Mouse (Mus musculus) liver, postnatal 0 days (tissue): ENCODE measurements around the gene Tbc1d24. TPM values are rescaled to one million over a fixed set of nuclear protein-coding genes. Genes with fewer than 3 reads are reported as not detected.
"Not testable (repeated sequence)": the region's sequence is repeated elsewhere in the genome, so short reads cannot be mapped to it uniquely, and the experiment has no call there.

Source experiments
- ATAC-seq: fragments of 200-750 bp; cut with Nextera tagmentation; 2 replicates; pipeline ENCODE4 v1.8.0; 2017; ENCODE audit warnings: mild to moderate bottlenecking, moderate library complexity
- DNase-seq: peaks from one replicate; pipeline ENCODE4 v3.0.0-alpha.2; 2016
- H3K27ac ChIP-seq: fragments of 300-500 bp; sonication (generic); 2 replicates; pipeline ENCODE4 v1.5.1; 2014; ENCODE audit warnings: antibody characterized with exemption, moderate library complexity, mild to moderate bottlenecking, low read depth
- H3K27me3 ChIP-seq: fragments of 300-500 bp; sonication (generic); 2 replicates; pipeline ENCODE4 v1.6.1; 2014; ENCODE audit warnings: low read length, control low read depth, mixed read lengths; ENCODE audit not compliant: insufficient read depth
- H3K36me3 ChIP-seq: fragments of 300-500 bp; sonication (generic); replicated peaks from 2 replicates; pipeline ENCODE4 v1.6.1; 2014; ENCODE audit warnings: mild to moderate bottlenecking, control low read depth, low read length, moderate library complexity, mixed read lengths; ENCODE audit not compliant: insufficient read depth
- H3K4me1 ChIP-seq: fragments of 300-500 bp; sonication (generic); 2 replicates; pipeline ENCODE4 v1.6.1; 2014; ENCODE audit warnings: antibody characterized with exemption, mild to moderate bottlenecking, control low read depth; ENCODE audit not compliant: insufficient read depth
- H3K4me2 ChIP-seq: fragments of 300-500 bp; sonication (generic); 2 replicates; pipeline ENCODE4 v1.6.1; 2014; ENCODE audit warnings: low read depth, mild to moderate bottlenecking, low read length, moderate library complexity, mixed read lengths
- H3K4me3 ChIP-seq: fragments of 300-500 bp; sonication (generic); 2 replicates; pipeline ENCODE4 v1.5.1; 2014; ENCODE audit warnings: low read depth, low read length
- H3K9ac ChIP-seq: fragments of 300-500 bp; sonication (generic); replicated peaks from 2 replicates; pipeline ENCODE4 v1.6.1; 2014; ENCODE audit warnings: mild to moderate bottlenecking, moderate library complexity
- H3K9me3 ChIP-seq: fragments of 300-500 bp; sonication (generic); 2 replicates; pipeline ENCODE4 v1.6.1; 2016; ENCODE audit warnings: mild to moderate bottlenecking, control low read depth, low read length, mixed read lengths
- CTCF ChIP-seq: sonication (generic); IDR thresholded peaks from 2 replicates; pipeline ENCODE4 v1.5.1; 2016; ENCODE audit warnings: antibody characterized with exemption, low read depth
- EP300 ChIP-seq: IDR thresholded peaks from 2 replicates; pipeline ENCODE4 v1.6.1; 2016; ENCODE audit warnings: antibody characterized with exemption, low read depth, mild to moderate bottlenecking
- WGBS: fragments of 180-500 bp; shearing (Covaris S2); extraction: QIAGEN DNeasy Blood & Tissue Kit; methylation state at CpG from one replicate; pipeline ENCODE4 v1.1.7; 2014; ENCODE audit not compliant: insufficient replicate concordance; 5-methylcytosine and 5-hydroxymethylcytosine counted together
- polyA plus RNA-seq: library from polyadenylated mRNA; unstranded; fragments of >200 nt; fragmentation: Nextera tagmentation; extraction: Ambion mirVana; gene quantifications from 2 replicates; pipeline ENCODE4 v1.2.1, GENCODE M21; 2015

The Tbc1d24 gene
- polyA plus RNA-seq, 1 experiment from 2014 or later, result 4.2 TPM

GRCm38 (mm10) chr17:24137226-24137880 lies 68.0 kb downstream of the Tbc1d24 start:
- no peaks in the 10 kb centered on the region for H3K27me3 ChIP-seq
- no peak overlapping the region for H3K4me3 ChIP-seq
- DNase-seq (no peak), ATAC-seq (no peak)
- H3K4me1 ChIP-seq, result peaks cover 35% of the 10 kb centered on the region
- no peak overlapping the region for H3K9ac ChIP-seq
- WGBS, result 50% methylated on average over 2 of the region's 2 CpGs
- peak overlapping the region; percentile 2; the same call in 1 of the 2 replicates for H3K27ac ChIP-seq
- H3K9me3 ChIP-seq, result no peaks in the 10 kb centered on the region
- TF ChIP-seq CTCF, result no peak
- TF ChIP-seq EP300, result no peak
- H3K36me3 ChIP-seq, result no peaks in the 10 kb centered on the region
- no peak overlapping the region for H3K4me2 ChIP-seq

DNA sequence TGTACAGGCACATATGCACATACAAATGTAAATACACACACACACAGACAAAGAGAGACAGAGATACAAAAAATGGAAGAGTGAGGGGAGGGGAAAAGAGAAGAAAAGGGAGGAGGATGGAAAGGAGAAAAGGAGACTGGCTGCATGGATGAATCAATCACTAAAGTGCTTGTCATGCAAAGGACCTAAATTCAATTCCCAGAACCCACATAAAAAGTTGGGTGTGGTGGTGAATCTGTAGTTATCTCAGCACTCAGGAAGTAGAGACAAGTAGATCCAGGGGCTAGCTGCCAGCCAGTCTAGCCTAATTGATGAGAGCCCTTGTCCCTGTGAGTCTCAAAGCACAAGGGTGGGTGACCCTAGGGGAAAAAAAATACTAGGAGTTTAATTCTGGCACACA lies 71.3 kb downstream of the Tbc1d24 start:
- no peak overlapping the region for H3K9ac ChIP-seq
- H3K27ac ChIP-seq, result no peak overlapping the region
- peaks cover 19% of the 10 kb centered on the region for H3K4me1 ChIP-seq
- no peaks in the 10 kb centered on the region for H3K9me3 ChIP-seq
- no peaks in the 10 kb centered on the region for H3K27me3 ChIP-seq
- DNase-seq (no peak), ATAC-seq (no peak)
- H3K36me3 ChIP-seq, result no peaks in the 10 kb centered on the region
- no peak overlapping the region for H3K4me2 ChIP-seq
- TF ChIP-seq EP300 (no peak), CTCF (no peak)
- no peak overlapping the region for H3K4me3 ChIP-seq

- peaks cover 17% of the 10 kb centered on the region; the same call in 1 of the 2 replicates for H3K4me1 ChIP-seq
- H3K27me3 ChIP-seq, H3K9ac ChIP-seq, DNase-seq, ATAC-seq, H3K36me3 ChIP-seq, H3K9me3 ChIP-seq, H3K27ac ChIP-seq, H3K4me3 ChIP-seq, H3K4me2 ChIP-seq: not testable (repeated sequence)
- 87% methylated on average over 4 of the region's 4 CpGs for WGBS
- peak; percentile 44 for TF ChIP-seq CTCF
These were observed 72.4 kb downstream of the Tbc1d24 start for GRCm38 (mm10) chr17:24132919-24133318.

DNA sequence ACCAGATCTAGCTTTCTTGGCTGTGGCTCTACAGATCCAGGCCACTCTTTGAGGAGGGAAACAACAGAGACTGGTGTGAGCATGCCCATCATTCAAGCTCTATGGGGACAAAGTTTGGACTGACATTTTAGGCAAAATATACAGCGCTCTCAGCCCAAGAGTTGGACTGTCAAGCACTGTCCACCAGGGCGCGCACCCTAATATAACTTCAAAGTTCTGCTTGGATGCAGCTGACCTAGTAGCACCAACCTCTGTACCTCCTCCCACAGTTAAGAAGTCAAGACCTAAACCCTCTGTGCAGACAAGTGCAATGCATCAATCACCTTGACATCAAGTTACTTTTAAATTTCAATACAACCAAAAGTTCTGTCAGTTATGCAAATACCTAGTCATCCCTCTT lies 73.8 kb downstream of the Tbc1d24 start:
- Histone ChIP-seq H3K4me1 (peaks cover 14% of the 10 kb centered on the region; the same call in 1 of the 2 replicates), H3K9me3 (no peaks in the 10 kb centered on the region), H3K4me2 (no peak overlapping the region), H3K4me3 (no peak overlapping the region), H3K36me3 (no peaks in the 10 kb centered on the region), H3K9ac (no peak overlapping the region), H3K27me3 (no peaks in the 10 kb centered on the region), H3K27ac (no peak overlapping the region)
- 93% methylated on average over 3 of the region's 3 CpGs for WGBS
- DNase-seq (no peak), ATAC-seq (no peak)
- TF ChIP-seq EP300 (no peak), CTCF (peak; percentile 43)

- not testable (repeated sequence) for H3K36me3 ChIP-seq, H3K27ac ChIP-seq, H3K4me2 ChIP-seq, DNase-seq, H3K9ac ChIP-seq, ATAC-seq, H3K4me3 ChIP-seq, H3K27me3 ChIP-seq, H3K9me3 ChIP-seq
- H3K4me1 ChIP-seq, result peaks cover 13% of the 10 kb centered on the region; the same call in 1 of the 2 replicates
- WGBS, result 82% methylated on average over 4 of the region's 4 CpGs
These were observed 76.1 kb downstream of the Tbc1d24 start for GRCm38 (mm10) chr17:24129246-24129645.

DNA sequence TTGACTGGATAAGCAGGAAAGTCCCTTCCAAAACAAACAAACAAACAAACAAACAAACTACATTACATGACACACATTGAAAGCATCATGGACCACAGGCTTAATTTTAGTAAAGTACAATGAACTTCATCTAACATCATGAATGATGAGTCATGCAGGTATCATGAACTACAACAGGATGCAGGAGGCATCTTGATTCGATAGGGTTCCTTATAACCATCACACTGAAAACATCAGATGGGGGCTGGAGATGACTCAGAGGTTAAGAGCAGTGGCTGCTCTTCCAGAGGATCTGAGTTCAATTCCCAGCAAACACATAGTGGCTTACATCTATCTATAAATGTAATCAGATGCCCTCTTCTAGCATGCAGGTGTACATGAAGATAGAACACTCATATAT lies 77.8 kb downstream of the Tbc1d24 start:
- TF ChIP-seq EP300 (no peak), CTCF (no peak)
- 72% methylated on average over 1 of the region's 1 CpGs for WGBS
- ATAC-seq, result no peak

More for the DNA sequence above, 77.8 kb downstream of the Tbc1d24 start:
- DNase-seq, result no peak
- H3K27me3 ChIP-seq, result no peaks in the 10 kb centered on the region
- no peaks in the 10 kb centered on the region for H3K9me3 ChIP-seq
- no peak overlapping the region for H3K9ac ChIP-seq
- no peaks in the 10 kb centered on the region for H3K36me3 ChIP-seq
- H3K27ac ChIP-seq, result no peak overlapping the region
- no peak overlapping the region for H3K4me3 ChIP-seq
- H3K4me1 ChIP-seq, result peaks cover 11% of the 10 kb centered on the region; the same call in 1 of the 2 replicates
- no peak overlapping the region for H3K4me2 ChIP-seq
